Mouse (Mus musculus): ENCODE measurements at regions not wholly inside any gene's neighbourhood (a gene's known extent, or its start where the extent isn't known, plus 50 kb on each side); places are given as distances from the start of the nearest gene placed in this dataset.

GRCm38 (mm10) chr7:133497551-133497950, 104.4 kb downstream of the Tex36 start:
- H3K36me3 ChIP-seq (ENCODE audit: control insufficient read depth, insufficient read depth): no peaks in the 10 kb centered on the region
- 94% methylated on average over 3 of the region's 3 CpGs for WGBS
- no peak overlapping the region for H3K4me3 ChIP-seq (ENCODE audit: low read length)
- H3K9me3 ChIP-seq (replicated peaks; ENCODE audit: control insufficient read depth, low read length): no peaks in the 10 kb centered on the region
- H3K4me1 ChIP-seq (ENCODE audit: control insufficient read depth, insufficient read depth, low read length): no peaks in the 10 kb centered on the region
- H3K4me2 ChIP-seq (ENCODE audit: low read depth, low read length): no peak overlapping the region
- H3K27ac ChIP-seq (ENCODE audit: low read length): no peak overlapping the region
- H3K27me3 ChIP-seq (ENCODE audit: control insufficient read depth, insufficient read depth, low read length): 0 out of 2 replicates have a peak, but pooled peaks cover 2% of the 10 kb centered on the region
- no peak for ATAC-seq (replicated peaks; ENCODE audit: extremely low read depth, insufficient read depth, low FRiP score)
- H3K9ac ChIP-seq (ENCODE audit: low read length): no peak overlapping the region

- Histone ChIP-seq H3K9ac (ENCODE audit: low read length) (no peak overlapping the region), H3K4me3 (ENCODE audit: low read length) (no peak overlapping the region), H3K4me1 (ENCODE audit: control insufficient read depth, insufficient read depth, low read length) (no peaks in the 10 kb centered on the region), H3K9me3 (replicated peaks; ENCODE audit: control insufficient read depth, low read length) (no peaks in the 10 kb centered on the region), H3K27me3 (ENCODE audit: control insufficient read depth, insufficient read depth, low read length) (no peaks in the 10 kb centered on the region), H3K27ac (ENCODE audit: low read length) (no peak overlapping the region), H3K36me3 (ENCODE audit: control insufficient read depth, insufficient read depth) (no peaks in the 10 kb centered on the region), H3K4me2 (ENCODE audit: low read depth, low read length) (no peak overlapping the region)
- no peak for ATAC-seq (replicated peaks; ENCODE audit: extremely low read depth, insufficient read depth, low FRiP score)
- 64% methylated on average over 8 of the region's 8 CpGs for WGBS
These were observed 106.9 kb downstream of the Tex36 start for GRCm38 (mm10) chr7:133494982-133495550.

- Histone ChIP-seq H3K27me3 (ENCODE audit: control insufficient read depth, insufficient read depth, low read length) (no peaks in the 10 kb centered on the region), H3K9me3 (replicated peaks; ENCODE audit: control insufficient read depth, low read length) (no peaks in the 10 kb centered on the region), H3K9ac (ENCODE audit: low read length) (no peak overlapping the region), H3K36me3 (ENCODE audit: control insufficient read depth, insufficient read depth) (no peaks in the 10 kb centered on the region), H3K4me1 (ENCODE audit: control insufficient read depth, insufficient read depth, low read length) (no peaks in the 10 kb centered on the region), H3K4me3 (ENCODE audit: low read length) (no peak overlapping the region), H3K4me2 (ENCODE audit: low read depth, low read length) (no peak overlapping the region), H3K27ac (ENCODE audit: low read length) (no peak overlapping the region)
- ATAC-seq (replicated peaks; ENCODE audit: extremely low read depth, insufficient read depth, low FRiP score): no peak
- WGBS: 68% methylated on average over 10 of the region's 10 CpGs
These were observed 107.5 kb downstream of the Tex36 start for GRCm38 (mm10) chr7:133494256-133494981.

GRCm38 (mm10) chr7:133492626-133493025, 109.3 kb downstream of the Tex36 start:
- no peak for ATAC-seq (replicated peaks; ENCODE audit: extremely low read depth, insufficient read depth, low FRiP score)
- Histone ChIP-seq H3K9ac (ENCODE audit: low read length) (no peak overlapping the region), H3K27me3 (ENCODE audit: control insufficient read depth, insufficient read depth, low read length) (no peaks in the 10 kb centered on the region), H3K36me3 (ENCODE audit: control insufficient read depth, insufficient read depth) (no peaks in the 10 kb centered on the region), H3K4me3 (ENCODE audit: low read length) (no peak overlapping the region), H3K4me2 (ENCODE audit: low read depth, low read length) (no peak overlapping the region), H3K27ac (ENCODE audit: low read length) (no peak overlapping the region), H3K9me3 (replicated peaks; ENCODE audit: control insufficient read depth, low read length) (no peaks in the 10 kb centered on the region), H3K4me1 (ENCODE audit: control insufficient read depth, insufficient read depth, low read length) (no peaks in the 10 kb centered on the region)
- WGBS: 40% methylated on average over 6 of the region's 6 CpGs

- no peak for ATAC-seq (replicated peaks; ENCODE audit: extremely low read depth, insufficient read depth, low FRiP score)
- H3K4me2 ChIP-seq (ENCODE audit: low read depth, low read length): no peak overlapping the region
- no peaks in the 10 kb centered on the region for H3K9me3 ChIP-seq (replicated peaks; ENCODE audit: control insufficient read depth, low read length)
- H3K4me3 ChIP-seq (ENCODE audit: low read length): no peak overlapping the region
- WGBS: 51% methylated on average over 7 of the region's 7 CpGs
- H3K27ac ChIP-seq (ENCODE audit: low read length): no peak overlapping the region
- H3K36me3 ChIP-seq (ENCODE audit: control insufficient read depth, insufficient read depth): no peaks in the 10 kb centered on the region
- no peaks in the 10 kb centered on the region for H3K4me1 ChIP-seq (ENCODE audit: control insufficient read depth, insufficient read depth, low read length)
- no peak overlapping the region for H3K9ac ChIP-seq (ENCODE audit: low read length)
- no peaks in the 10 kb centered on the region for H3K27me3 ChIP-seq (ENCODE audit: control insufficient read depth, insufficient read depth, low read length)
These were observed 113.9 kb downstream of the Tex36 start for GRCm38 (mm10) chr7:133487887-133488630.

- Histone ChIP-seq H3K27ac (ENCODE audit: low read length) (no peak overlapping the region), H3K27me3 (ENCODE audit: control insufficient read depth, insufficient read depth, low read length) (no peaks in the 10 kb centered on the region; the same call in 1 of the 2 replicates), H3K4me1 (ENCODE audit: control insufficient read depth, insufficient read depth, low read length) (no peaks in the 10 kb centered on the region), H3K9me3 (replicated peaks; ENCODE audit: control insufficient read depth, low read length) (no peaks in the 10 kb centered on the region), H3K4me3 (ENCODE audit: low read length) (no peak overlapping the region), H3K9ac (ENCODE audit: low read length) (no peak overlapping the region), H3K4me2 (ENCODE audit: low read depth, low read length) (no peak overlapping the region), H3K36me3 (ENCODE audit: control insufficient read depth, insufficient read depth) (no peaks in the 10 kb centered on the region)
- 73% methylated on average over 8 of the region's 8 CpGs for WGBS
- ATAC-seq (replicated peaks; ENCODE audit: extremely low read depth, insufficient read depth, low FRiP score): no peak
These were observed 117.5 kb downstream of the Tex36 start for GRCm38 (mm10) chr7:133484430-133484841.

- no peak for ATAC-seq (replicated peaks; ENCODE audit: extremely low read depth, insufficient read depth, low FRiP score)
- Histone ChIP-seq H3K27ac (ENCODE audit: low read length) (no peak overlapping the region), H3K9me3 (replicated peaks; ENCODE audit: control insufficient read depth, low read length) (no peaks in the 10 kb centered on the region), H3K36me3 (ENCODE audit: control insufficient read depth, insufficient read depth) (no peaks in the 10 kb centered on the region), H3K27me3 (ENCODE audit: control insufficient read depth, insufficient read depth, low read length) (no peaks in the 10 kb centered on the region; the same call in 1 of the 2 replicates), H3K4me3 (ENCODE audit: low read length) (no peak overlapping the region), H3K9ac (ENCODE audit: low read length) (no peak overlapping the region), H3K4me2 (ENCODE audit: low read depth, low read length) (no peak overlapping the region), H3K4me1 (ENCODE audit: control insufficient read depth, insufficient read depth, low read length) (no peaks in the 10 kb centered on the region)
- 64% methylated on average over 6 of the region's 6 CpGs for WGBS
These were observed 120.4 kb downstream of the Tex36 start for GRCm38 (mm10) chr7:133481529-133481928.

- Histone ChIP-seq H3K4me2 (ENCODE audit: low read depth, low read length) (no peak overlapping the region), H3K4me3 (ENCODE audit: low read length) (no peak overlapping the region), H3K27me3 (ENCODE audit: control insufficient read depth, insufficient read depth, low read length) (no peaks in the 10 kb centered on the region; the same call in 1 of the 2 replicates), H3K27ac (ENCODE audit: low read length) (no peak overlapping the region), H3K9ac (ENCODE audit: low read length) (no peak overlapping the region), H3K9me3 (replicated peaks; ENCODE audit: control insufficient read depth, low read length) (no peaks in the 10 kb centered on the region), H3K36me3 (ENCODE audit: control insufficient read depth, insufficient read depth) (no peaks in the 10 kb centered on the region), H3K4me1 (ENCODE audit: control insufficient read depth, insufficient read depth, low read length) (no peaks in the 10 kb centered on the region)
- no peak for ATAC-seq (replicated peaks; ENCODE audit: extremely low read depth, insufficient read depth, low FRiP score)
- 59% methylated on average over 7 of the region's 7 CpGs for WGBS
These were observed 122.3 kb downstream of the Tex36 start for GRCm38 (mm10) chr7:133479679-133480078.

- Histone ChIP-seq H3K4me1 (ENCODE audit: control insufficient read depth, insufficient read depth, low read length) (no peaks in the 10 kb centered on the region), H3K36me3 (ENCODE audit: control insufficient read depth, insufficient read depth) (no peaks in the 10 kb centered on the region), H3K4me2 (ENCODE audit: low read depth, low read length) (no peak overlapping the region), H3K27me3 (ENCODE audit: control insufficient read depth, insufficient read depth, low read length) (no peaks in the 10 kb centered on the region; the same call in 1 of the 2 replicates), H3K27ac (ENCODE audit: low read length) (no peak overlapping the region), H3K9ac (ENCODE audit: low read length) (no peak overlapping the region), H3K4me3 (ENCODE audit: low read length) (no peak overlapping the region), H3K9me3 (replicated peaks; ENCODE audit: control insufficient read depth, low read length) (no peaks in the 10 kb centered on the region)
- 75% methylated on average over 5 of the region's 5 CpGs for WGBS
- no peak for ATAC-seq (replicated peaks; ENCODE audit: extremely low read depth, insufficient read depth, low FRiP score)
These were observed 124.0 kb downstream of the Tex36 start for GRCm38 (mm10) chr7:133477933-133478332.

Data from heart, embryonic 16.5 days (tissue).